Mouse (Mus musculus): Measurements from ENCODE around the gene Fnbp4.
"Not testable (repeated sequence)": the region's sequence is repeated elsewhere in the genome, so short reads cannot be mapped to it uniquely, and the experiment has no call there.

The Fnbp4 gene

GRCm38 (mm10) chr2:90782901-90783486 is 37.8 kb downstream of the Fnbp4 start:
- no peak for DNase-seq (ENCODE audit: low read depth)

DNA sequence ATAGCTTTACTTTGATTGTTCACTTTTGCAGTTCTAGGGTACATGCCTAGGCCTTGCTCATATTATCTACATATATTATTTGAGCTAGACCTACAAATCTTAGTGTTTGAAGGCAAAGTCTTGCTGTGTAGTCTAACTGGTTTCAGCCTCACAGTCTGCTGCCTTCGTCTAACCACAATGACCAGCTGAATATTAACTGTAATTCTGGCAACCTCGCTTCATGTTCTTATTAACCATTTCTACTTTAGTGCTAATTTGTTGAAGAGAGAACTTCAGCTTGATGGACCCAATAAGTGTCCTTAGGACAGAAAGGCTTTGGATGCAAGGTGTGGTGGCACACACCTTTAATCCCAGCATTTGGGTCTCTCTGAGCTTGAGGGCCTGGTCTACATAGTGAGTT is 43.0 kb downstream of the Fnbp4 start:
- no peak for DNase-seq (ENCODE audit: low read depth)

- DNase-seq (ENCODE audit: low read depth) = no peak
These were observed 63.3 kb downstream of the Fnbp4 start for GRCm38 (mm10) chr2:90808241-90809126.

GRCm38 (mm10) chr2:90810751-90811150 is 65.6 kb downstream of the Fnbp4 start:
- no peak for DNase-seq (ENCODE audit: low read depth)

- DNase-seq (ENCODE audit: low read depth) = no peak
These were observed 70.1 kb downstream of the Fnbp4 start for GRCm38 (mm10) chr2:90815266-90815665.

DNA sequence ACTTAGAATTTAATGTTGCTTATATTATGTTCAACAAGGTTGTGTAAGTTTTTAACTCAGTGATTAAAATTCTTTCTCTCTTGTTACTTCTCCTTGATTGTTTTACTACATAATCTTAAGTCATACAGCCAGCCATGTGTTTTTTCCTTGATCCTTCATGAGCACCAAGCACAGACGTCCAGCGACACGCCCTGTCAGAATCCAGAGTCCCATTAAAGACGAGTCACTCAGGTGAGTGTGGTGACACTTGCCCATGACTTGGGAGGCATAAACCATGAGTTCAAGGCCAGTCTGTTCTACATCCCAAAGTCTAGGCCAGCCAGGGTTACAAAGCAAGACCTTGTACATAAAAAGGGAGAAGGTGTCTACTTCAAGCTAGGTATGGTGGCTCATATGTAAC is 71.0 kb downstream of the Fnbp4 start:
- DNase-seq (ENCODE audit: low read depth) = no peak

- DNase-seq (ENCODE audit: low read depth) = no peak
These were observed 73.5 kb downstream of the Fnbp4 start for GRCm38 (mm10) chr2:90818710-90819109.

DNA sequence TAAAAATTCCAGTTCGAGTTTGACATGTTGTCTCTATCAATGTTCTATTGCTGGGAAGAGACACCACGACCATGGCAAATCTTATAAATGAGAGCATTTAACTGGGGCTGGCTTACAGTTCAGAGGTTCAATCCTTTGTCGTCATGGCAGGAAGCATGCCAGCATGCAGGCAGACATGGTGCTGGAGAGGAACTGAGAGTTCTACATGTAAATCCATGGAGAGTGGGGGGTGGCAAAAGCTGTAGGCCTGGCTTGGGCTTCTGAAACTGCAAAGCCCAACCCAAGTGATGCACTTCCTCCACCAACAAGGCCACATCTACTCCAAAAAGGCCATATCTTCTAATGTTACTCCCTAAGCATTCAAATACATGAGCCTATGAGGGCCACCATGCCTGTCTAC is 75.7 kb downstream of the Fnbp4 start:
- no peak for DNase-seq (ENCODE audit: low read depth)

DNA sequence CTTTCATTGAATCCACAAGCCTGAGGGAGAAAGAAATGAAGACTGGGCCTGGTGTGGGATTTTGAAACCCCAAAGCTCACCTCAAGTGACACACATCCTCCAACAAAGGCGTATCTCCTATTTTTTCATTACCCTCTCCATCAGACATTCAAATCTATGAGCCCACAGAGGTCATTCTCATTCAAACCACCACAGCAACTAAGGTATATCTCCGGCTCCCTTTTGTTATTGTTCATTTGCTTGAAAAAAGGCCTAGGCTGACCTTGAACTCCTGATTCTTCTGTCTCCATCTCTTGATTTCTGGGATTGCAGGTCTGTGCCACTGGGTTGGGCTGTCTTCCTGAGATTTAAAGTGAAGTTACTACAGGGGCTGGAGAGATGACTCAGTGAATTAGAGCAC is 77.8 kb downstream of the Fnbp4 start:
- DNase-seq (ENCODE audit: low read depth) = no peak

- no peak for DNase-seq (ENCODE audit: low read depth)
These were observed 78.6 kb downstream of the Fnbp4 start for GRCm38 (mm10) chr2:90823781-90824180.

DNA sequence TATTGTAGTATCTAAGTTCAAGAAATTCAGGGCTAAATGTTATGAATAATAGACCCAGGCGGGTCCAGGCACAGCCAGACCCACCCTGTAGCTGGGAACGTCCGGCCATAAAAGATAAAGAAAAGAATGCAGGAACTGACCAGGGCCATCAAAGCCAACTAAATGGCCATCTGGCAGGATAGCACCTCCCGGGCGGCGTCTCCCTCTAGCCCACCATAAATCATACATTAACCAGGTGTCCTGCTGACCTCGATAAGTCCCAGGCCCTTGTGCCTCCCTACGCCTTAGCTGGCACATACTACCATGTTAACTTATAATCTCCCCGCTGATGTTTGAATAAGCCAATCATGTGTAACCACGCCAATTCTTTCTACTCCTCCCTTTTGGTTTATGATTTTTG is 79.4 kb downstream of the Fnbp4 start:
- not testable (repeated sequence) for DNase-seq (ENCODE audit: low read depth)

DNA sequence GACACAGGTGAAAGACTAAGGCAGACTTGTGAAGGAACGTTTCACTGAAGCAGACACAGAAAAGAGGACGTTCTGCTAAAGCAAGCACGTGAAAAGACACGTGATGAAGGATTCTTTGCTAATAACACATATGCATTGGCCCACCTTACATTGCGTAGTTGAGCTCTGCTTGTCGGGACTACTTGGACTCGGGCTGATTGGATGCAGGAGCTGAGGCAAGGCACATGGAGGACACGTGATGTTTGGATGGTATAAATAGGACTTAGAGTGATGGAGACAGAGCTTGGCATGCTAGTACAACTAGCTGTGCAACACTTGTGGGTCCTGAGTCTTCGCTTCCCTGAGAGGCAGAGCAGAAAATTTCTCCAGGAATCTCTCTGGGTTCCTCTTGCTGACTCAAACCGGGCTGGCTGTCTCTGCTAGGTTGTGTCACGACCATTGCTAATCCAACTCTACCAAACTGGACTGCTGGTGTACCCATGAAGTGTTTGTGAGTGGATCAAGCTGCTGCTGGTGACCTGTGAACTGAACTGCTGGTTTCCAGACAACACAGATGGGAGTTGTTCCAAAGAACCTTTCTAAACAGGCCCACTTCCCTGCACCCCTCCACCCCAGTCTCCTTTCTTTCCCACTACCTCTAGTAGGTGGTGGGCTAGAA is 80.5 kb downstream of the Fnbp4 start:
- DNase-seq (ENCODE audit: low read depth) = no peak

- DNase-seq (ENCODE audit: low read depth) = no peak
These were observed 83.6 kb downstream of the Fnbp4 start for GRCm38 (mm10) chr2:90828739-90829138.

Measured in c-Kit-positive CD71-positive TER-119-negative erythroid progenitor cells, embryonic 14.5 days (primary cell).